9 mouse cellular contexts compared by ENCODE assay signal in genomic region chr10:62590200-62590599, GRCm38 (mm10). TPM values are rescaled to one million over a fixed set of nuclear protein-coding genes. Genes with fewer than 3 reads are reported as not detected.
DNase-seq lines count a peak whose midpoint lies in the region; ATAC-seq lines count a peak whose summit lies in the region.
"Had no signal": no experiment of that assay in that cellular context is flagged by ENCODE, and none has a peak within 500 bp of the region (broad histone marks: within the 10 kb centered on the region; RNA-seq: fewer than 3 reads in every experiment).

No protein-coding gene starts in this region.

- no peaks in the 10 kb centered on the region for H3K27me3 ChIP-seq in embryonic facial prominence, embryonic 10.5 days (replicated peaks; ENCODE audit: low read depth, poor library complexity, severe bottlenecking)
- no peaks in the 10 kb centered on the region for H3K27me3 ChIP-seq in kidney, embryonic 16.5 days (ENCODE audit: insufficient read depth, low read length)
- no peaks in the 10 kb centered on the region for H3K27me3 ChIP-seq in splenic B cell, adult 2 months (ENCODE audit: control insufficient read depth, insufficient read depth, low read length, poor library complexity, severe bottlenecking)
- H3K27me3 ChIP-seq: heart, embryonic 13.5 days had no signal

- no peaks in the 10 kb centered on the region for H3K4me1 ChIP-seq in embryonic facial prominence, embryonic 10.5 days
- H3K4me1 ChIP-seq in kidney, embryonic 16.5 days (ENCODE audit: insufficient read depth, low read length): no peaks in the 10 kb centered on the region

- 57% methylated on average over 6 of the region's 6 CpGs for WGBS in embryonic facial prominence, embryonic 10.5 days
- WGBS in kidney, embryonic 16.5 days: 40% methylated on average over 6 of the region's 6 CpGs

- no peak overlapping the region for H3K27ac ChIP-seq in embryonic facial prominence, embryonic 10.5 days (replicated peaks)
- H3K27ac ChIP-seq in kidney, embryonic 16.5 days (ENCODE audit: low read length): no peak overlapping the region
- H3K27ac ChIP-seq: heart, embryonic 13.5 days had no signal

- no peak overlapping the region for H3K9ac ChIP-seq in kidney, embryonic 16.5 days (replicated peaks; ENCODE audit: low read length)
- H3K9ac ChIP-seq: heart, embryonic 13.5 days had no signal

- H3K4me3 ChIP-seq in embryonic facial prominence, embryonic 10.5 days: no peak overlapping the region
- H3K4me3 ChIP-seq in kidney, embryonic 16.5 days (ENCODE audit: low read length): no peak overlapping the region
- H3K4me3 ChIP-seq: heart, embryonic 13.5 days had no signal

- H3K4me2 ChIP-seq in kidney, embryonic 16.5 days (replicated peaks; ENCODE audit: low read depth, low read length): no peak overlapping the region
- H3K4me2 ChIP-seq: heart, embryonic 13.5 days had no signal

- H3K36me3 ChIP-seq in embryonic facial prominence, embryonic 10.5 days (replicated peaks): peaks cover 100% of the 10 kb centered on the region
- H3K36me3 ChIP-seq in kidney, embryonic 16.5 days (ENCODE audit: insufficient read depth, low read length): peaks cover 76% of the 10 kb centered on the region
- H3K36me3 ChIP-seq in splenic B cell, adult 2 months (ENCODE audit: control insufficient read depth, insufficient read depth, low read length, poor library complexity, severe bottlenecking): peaks cover 37% of the 10 kb centered on the region

- DNase-seq in CD4-positive helper T cell, adult 2 months (ENCODE audit: low read depth, low spot score): peak; percentile 92
- peak; percentile 92 for DNase-seq in adrenal gland, postnatal 14 days
- DNase-seq in embryonic facial prominence, embryonic 10.5 days (ENCODE audit: low spot score): peak; percentile 76
- DNase-seq in gonadal fat pad, adult 2 months (ENCODE audit: low read depth): peak; percentile 62
- DNase-seq in liver: peak; percentile 81
- DNase-seq in naive thymus-derived CD4-positive, alpha-beta T cell, adult 2 months (ENCODE audit: low read depth): peak; percentile 98
- DNase-seq in splenic B cell, adult 2 months (ENCODE audit: low read depth, low spot score): peak; percentile 95

- peak; percentile 46; the same call in 1 of the 2 replicates for ATAC-seq in kidney, embryonic 16.5 days (ENCODE audit: low FRiP score, low TSS enrichment)

- H3K9me3 ChIP-seq in embryonic facial prominence, embryonic 10.5 days: no peaks in the 10 kb centered on the region
- H3K9me3 ChIP-seq in kidney, embryonic 16.5 days (ENCODE audit: low read length): no peaks in the 10 kb centered on the region
- H3K9me3 ChIP-seq: heart, embryonic 13.5 days had no signal

RNA-seq across cellular contexts. Expression of gene Ddx21, which starts 11.9 kb away (rescaled TPM):
- total RNA-seq in adrenal gland, postnatal 14 days (2021): 74.2 and 78.8 TPM in 2 replicates
- 35.1 and 36.7 TPM in 2 replicates for polyA plus RNA-seq in embryonic facial prominence, embryonic 10.5 days (2016; fragmentation: Nextera tagmentation; extraction: Ambion mirVana)
- polyA plus RNA-seq in gonadal fat pad, adult 2 months (2012; rRNA removed): 13.8 and 15.6 TPM in 2 replicates
- 20.8 and 23.2 TPM in 2 replicates for polyA plus RNA-seq in kidney, embryonic 16.5 days (2015; fragmentation: Nextera tagmentation; extraction: Ambion mirVana)

RNA-seq across cellular contexts. Expression of gene Kif1bp, which starts 11.9 kb away (rescaled TPM):
- 34.8 and 38.5 TPM in 2 replicates for total RNA-seq in adrenal gland, postnatal 14 days (2021)
- 34.3 and 35.5 TPM in 2 replicates for polyA plus RNA-seq in embryonic facial prominence, embryonic 10.5 days (2016; fragmentation: Nextera tagmentation; extraction: Ambion mirVana)
- 26.0 and 34.4 TPM in 2 replicates for polyA plus RNA-seq in gonadal fat pad, adult 2 months (2012; rRNA removed)
- polyA plus RNA-seq in kidney, embryonic 16.5 days (2015; fragmentation: Nextera tagmentation; extraction: Ambion mirVana): 35.5 and 39.0 TPM in 2 replicates
